Mouse (Mus musculus): ENCODE measurements around the gene Il12rb1. TPM values are rescaled to one million over a fixed set of nuclear protein-coding genes. Genes with fewer than 3 reads are reported as not detected.

The Il12rb1 gene
- polyA plus RNA-seq, 1 experiment, result 53.4 TPM

DNA sequence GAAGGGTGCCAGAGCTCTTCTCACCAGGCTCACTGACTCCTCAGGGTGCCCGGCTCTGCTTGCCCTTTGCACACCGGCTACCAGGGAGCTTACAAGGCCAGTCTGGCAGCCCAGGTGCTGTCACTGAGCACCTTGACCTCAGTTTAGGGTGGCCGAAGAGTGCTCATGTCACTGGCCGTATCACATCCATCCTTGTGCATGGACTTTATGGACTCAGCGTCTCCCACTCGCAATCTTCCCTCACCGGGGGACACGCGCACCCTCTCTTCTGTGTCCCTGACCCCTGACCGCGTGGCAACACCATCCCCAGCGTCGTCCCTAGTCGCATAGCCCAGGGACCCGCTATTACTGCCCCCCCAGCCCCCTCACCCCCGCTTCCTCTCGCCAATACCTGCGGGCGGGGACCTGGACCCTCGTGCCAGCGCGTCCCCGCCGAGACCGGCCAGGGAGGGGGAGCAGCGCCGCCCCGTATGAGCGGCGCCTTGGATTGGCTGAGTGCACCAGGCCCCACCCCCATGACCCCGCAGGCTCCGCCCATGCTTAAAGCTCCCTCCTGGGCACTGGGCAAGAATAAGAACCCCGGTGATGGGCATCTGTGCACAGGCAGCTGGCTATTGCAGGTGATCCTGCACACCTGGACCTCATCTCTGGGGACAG lies 48.4 kb downstream of the Il12rb1 start:
- peak; percentile 39 for DNase-seq
- 0 out of 2 replicates have a peak overlapping the region, but pooled peaks have one; percentile 12 for H3K4me3 ChIP-seq (ENCODE audit: control insufficient read depth, insufficient read depth, low read length)

DNA sequence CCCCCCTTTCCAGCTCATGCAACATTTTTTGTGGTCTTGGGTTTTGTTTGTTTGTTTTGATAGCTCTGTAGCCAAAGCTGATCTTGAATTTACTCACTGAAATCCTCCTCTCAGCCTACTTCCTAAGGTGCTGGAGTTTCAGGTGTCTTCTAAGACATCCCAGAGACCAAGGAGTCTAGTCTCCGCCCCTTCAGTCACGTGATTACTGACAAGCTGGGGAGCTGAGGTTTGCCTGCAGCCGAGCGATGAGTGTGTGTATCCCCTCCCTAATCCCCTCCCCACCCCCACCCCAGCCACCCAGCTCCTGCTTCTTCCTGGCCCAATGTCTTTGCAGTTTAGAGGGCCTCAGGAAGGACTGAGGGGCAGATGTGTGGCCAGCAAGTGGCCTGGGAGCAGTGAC lies 49.3 kb downstream of the Il12rb1 start:
- WGBS, result 33% methylated on average over 4 of the region's 4 CpGs
- DNase-seq, result peak; percentile 37

More for the DNA sequence above, 48.4 kb downstream of the Il12rb1 start:
- Histone ChIP-seq H3K27me3 (ENCODE audit: control insufficient read depth, insufficient read depth, low read length) (no peaks in the 10 kb centered on the region; the same call in 1 of the 2 replicates), H3K27ac (ENCODE audit: control insufficient read depth, insufficient read depth, low read length) (no peak overlapping the region), H3K4me1 (replicated peaks; ENCODE audit: control insufficient read depth, insufficient read depth, low read length) (peaks cover 7% of the 10 kb centered on the region), H3K36me3 (ENCODE audit: control insufficient read depth, insufficient read depth, low read length) (no peaks in the 10 kb centered on the region)
- WGBS, result 22% methylated on average over 33 of the region's 33 CpGs
- no peak for TF ChIP-seq POLR2A (IDR thresholded peaks at IDR 0.05; ENCODE audit: control insufficient read depth, extremely low read depth, insufficient read depth, low read length, poor library complexity)
- TF ChIP-seq CTCF (IDR thresholded peaks at IDR 0.05; ENCODE audit: borderline replicate concordance, control insufficient read depth, extremely low read depth, insufficient read depth, low read length, poor library complexity), result no peak

DNA sequence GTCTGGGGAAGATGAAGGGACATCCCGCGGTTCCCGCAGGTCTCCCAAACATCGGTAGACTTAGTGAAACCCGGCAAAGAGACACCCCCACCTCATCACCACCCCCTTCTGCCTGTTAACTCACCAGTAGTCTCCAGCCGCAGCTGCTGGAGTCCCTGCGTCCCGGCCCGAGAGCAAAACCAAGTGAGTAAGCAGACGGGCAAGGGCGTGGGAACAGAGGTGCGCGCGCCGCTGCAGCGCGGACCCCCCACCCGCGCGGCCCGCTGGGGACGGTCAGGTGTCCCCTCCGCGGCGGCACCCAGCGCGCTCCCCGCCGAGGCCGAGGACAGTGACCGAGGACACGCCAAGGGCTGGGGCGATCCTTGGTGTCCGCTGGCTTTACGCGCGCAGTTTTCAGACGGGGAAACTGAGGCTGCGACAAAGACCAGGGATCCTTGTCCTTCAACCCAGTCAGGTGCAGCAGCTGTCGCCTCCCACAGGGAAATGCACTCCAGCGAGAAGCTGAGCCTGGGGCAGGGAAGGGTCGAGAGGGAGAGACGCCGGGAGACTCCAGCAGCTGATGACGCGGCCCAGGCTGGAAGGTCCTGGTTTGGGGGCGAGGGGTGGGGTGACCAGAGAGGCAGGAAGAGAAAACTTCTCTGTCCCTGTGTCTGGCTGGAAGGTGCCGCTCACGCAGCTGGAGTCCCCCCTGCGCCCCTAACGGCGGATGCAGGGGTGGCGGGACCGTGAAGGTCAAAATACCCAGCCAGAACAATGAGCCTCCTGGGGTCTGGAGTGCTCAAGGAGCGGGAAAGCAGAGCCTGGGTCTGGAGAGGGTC lies 54.8 kb downstream of the Il12rb1 start, which contains the start of gene Kcnn1:
Gene Kcnn1 (minus strand): TSS at position 435 of the 818 bp plus-strand sequence.
- H3K4me1 ChIP-seq (replicated peaks; ENCODE audit: control insufficient read depth, insufficient read depth, low read length), result peaks cover 29% of the 10 kb centered on the region
- TF ChIP-seq POLR2A (IDR thresholded peaks at IDR 0.05; ENCODE audit: control insufficient read depth, extremely low read depth, insufficient read depth, low read length, poor library complexity) (no peak), CTCF (IDR thresholded peaks at IDR 0.05; ENCODE audit: borderline replicate concordance, control insufficient read depth, extremely low read depth, insufficient read depth, low read length, poor library complexity) (0 out of 2 replicates have a peak, but pooled peaks have one; percentile 40)
- no peak within 1 kb of the TSS for H3K27ac ChIP-seq (ENCODE audit: control insufficient read depth, insufficient read depth, low read length)
- WGBS, result 2% methylated on average over 55 of the region's 55 CpGs
- peaks cover 26% of the 10 kb centered on the region for H3K27me3 ChIP-seq (ENCODE audit: control insufficient read depth, insufficient read depth, low read length)
- DNase-seq, result no peak
- H3K4me3 ChIP-seq (ENCODE audit: control insufficient read depth, insufficient read depth, low read length), result 0 out of 2 replicates have a peak within 1 kb of the TSS, but pooled peaks have one; percentile 2
- no peaks in the 10 kb centered on the region for H3K36me3 ChIP-seq (ENCODE audit: control insufficient read depth, insufficient read depth, low read length)

More for the DNA sequence above, 49.3 kb downstream of the Il12rb1 start:
- Histone ChIP-seq H3K27ac (ENCODE audit: control insufficient read depth, insufficient read depth, low read length) (no peak overlapping the region), H3K4me1 (replicated peaks; ENCODE audit: control insufficient read depth, insufficient read depth, low read length) (peaks cover 7% of the 10 kb centered on the region), H3K27me3 (ENCODE audit: control insufficient read depth, insufficient read depth, low read length) (peaks cover 5% of the 10 kb centered on the region; the same call in 1 of the 2 replicates), H3K36me3 (ENCODE audit: control insufficient read depth, insufficient read depth, low read length) (no peaks in the 10 kb centered on the region), H3K4me3 (ENCODE audit: control insufficient read depth, insufficient read depth, low read length) (no peak overlapping the region)
- TF ChIP-seq CTCF (IDR thresholded peaks at IDR 0.05; ENCODE audit: borderline replicate concordance, control insufficient read depth, extremely low read depth, insufficient read depth, low read length, poor library complexity) (no peak), POLR2A (IDR thresholded peaks at IDR 0.05; ENCODE audit: control insufficient read depth, extremely low read depth, insufficient read depth, low read length, poor library complexity) (no peak)

DNA sequence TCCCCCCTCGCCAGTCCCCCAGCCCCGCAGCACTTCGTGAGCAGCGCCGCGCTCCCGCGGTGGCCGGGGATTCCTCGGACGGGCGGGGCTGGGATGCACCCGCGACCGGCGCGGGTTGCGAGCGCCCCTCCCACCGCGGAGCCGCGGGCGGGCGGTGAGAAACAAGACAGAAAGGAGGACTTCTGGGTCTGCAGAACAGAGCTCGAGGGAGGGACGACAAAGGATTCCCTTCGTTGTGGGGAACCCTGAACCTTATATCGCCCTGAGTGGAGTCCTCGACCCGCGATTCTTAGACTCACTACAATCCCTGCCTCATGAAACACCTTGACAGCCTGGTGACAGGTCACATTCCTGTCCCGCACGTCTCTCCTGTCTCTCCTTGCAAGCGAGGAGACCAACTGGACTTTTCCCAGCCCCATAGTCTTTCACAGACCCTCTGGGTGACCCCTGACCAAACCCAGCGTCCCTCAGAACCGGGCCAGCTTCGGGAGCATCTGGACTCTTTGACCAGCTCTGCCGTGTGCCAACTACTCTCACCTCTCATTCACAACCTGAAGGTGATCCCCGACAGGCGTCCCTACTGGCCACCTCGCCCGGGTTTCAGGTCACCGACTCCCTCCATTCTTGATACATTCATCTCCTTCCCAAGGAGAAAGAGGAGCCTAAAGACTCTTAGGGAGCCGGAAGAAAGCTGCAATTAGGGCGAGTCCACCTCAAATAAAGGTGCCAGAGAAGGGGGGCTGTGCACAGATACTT lies 55.9 kb downstream of the Il12rb1 start:
- no peak for TF ChIP-seq CTCF (IDR thresholded peaks at IDR 0.05; ENCODE audit: borderline replicate concordance, control insufficient read depth, extremely low read depth, insufficient read depth, low read length, poor library complexity)
- no peak for TF ChIP-seq POLR2A (IDR thresholded peaks at IDR 0.05; ENCODE audit: control insufficient read depth, extremely low read depth, insufficient read depth, low read length, poor library complexity)
- WGBS, result 2% methylated on average over 46 of the region's 46 CpGs
- no peak overlapping the region for H3K4me3 ChIP-seq (ENCODE audit: control insufficient read depth, insufficient read depth, low read length)

DNA sequence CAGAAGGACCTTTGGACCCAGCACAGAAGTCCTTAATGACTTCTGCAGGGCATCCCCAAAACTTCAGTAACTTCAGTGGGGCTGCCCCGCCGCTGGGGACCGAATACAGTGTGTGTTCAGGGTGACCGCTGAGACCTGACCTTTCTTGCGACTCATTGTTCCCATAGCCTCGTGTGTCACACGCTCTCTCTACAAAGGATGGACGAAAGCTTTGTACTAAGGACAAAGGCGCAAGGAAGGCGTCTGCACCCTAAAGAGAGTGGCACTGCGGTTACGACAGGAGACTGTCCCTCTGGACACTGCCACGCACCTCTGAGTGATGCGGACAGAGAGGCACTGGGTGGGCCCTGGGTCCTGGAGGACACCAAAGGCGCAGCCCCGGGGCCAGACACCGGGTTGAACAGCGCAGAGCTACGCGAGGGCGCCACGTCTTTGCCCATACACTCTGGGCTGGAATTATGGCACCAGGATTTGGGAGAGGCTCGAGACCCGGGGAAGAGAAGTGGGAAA lies 56.5 kb downstream of the Il12rb1 start:
- Histone ChIP-seq H3K36me3 (ENCODE audit: control insufficient read depth, insufficient read depth, low read length) (no peaks in the 10 kb centered on the region), H3K4me3 (ENCODE audit: control insufficient read depth, insufficient read depth, low read length) (peak overlapping the region; percentile 59), H3K27ac (ENCODE audit: control insufficient read depth, insufficient read depth, low read length) (no peak overlapping the region), H3K27me3 (ENCODE audit: control insufficient read depth, insufficient read depth, low read length) (peaks cover 26% of the 10 kb centered on the region), H3K4me1 (replicated peaks; ENCODE audit: control insufficient read depth, insufficient read depth, low read length) (peaks cover 44% of the 10 kb centered on the region)
- no peak for TF ChIP-seq POLR2A (IDR thresholded peaks at IDR 0.05; ENCODE audit: control insufficient read depth, extremely low read depth, insufficient read depth, low read length, poor library complexity)
- no peak for TF ChIP-seq CTCF (IDR thresholded peaks at IDR 0.05; ENCODE audit: borderline replicate concordance, control insufficient read depth, extremely low read depth, insufficient read depth, low read length, poor library complexity)
- peak; percentile 45 for DNase-seq
- WGBS, result 2% methylated on average over 24 of the region's 24 CpGs

More for the DNA sequence above, 55.9 kb downstream of the Il12rb1 start:
- DNase-seq, result no peak
- H3K27me3 ChIP-seq (ENCODE audit: control insufficient read depth, insufficient read depth, low read length), result peaks cover 26% of the 10 kb centered on the region
- H3K36me3 ChIP-seq (ENCODE audit: control insufficient read depth, insufficient read depth, low read length), result no peaks in the 10 kb centered on the region
- H3K4me1 ChIP-seq (replicated peaks; ENCODE audit: control insufficient read depth, insufficient read depth, low read length), result peaks cover 40% of the 10 kb centered on the region
- H3K27ac ChIP-seq (ENCODE audit: control insufficient read depth, insufficient read depth, low read length), result no peak overlapping the region

Measured in thymus, adult 2 months (tissue).